Mouse (Mus musculus) thymus, adult 18-20 months (tissue): ENCODE measurements at regions not wholly inside any gene's neighbourhood (a gene's known extent, or its start where the extent isn't known, plus 50 kb on each side); places are given as distances from the start of the nearest gene placed in this dataset.
"Not testable (repeated sequence)": the region's sequence is repeated elsewhere in the genome, so short reads cannot be mapped to it uniquely, and the experiment has no call there.

Experiments
- DNase-seq, 2 experiments: peaks; one replicate each; pipeline ENCODE4 v3.0.0; 2022; ENCODE audit warnings: mixed read lengths in 2 of 2

DNA sequence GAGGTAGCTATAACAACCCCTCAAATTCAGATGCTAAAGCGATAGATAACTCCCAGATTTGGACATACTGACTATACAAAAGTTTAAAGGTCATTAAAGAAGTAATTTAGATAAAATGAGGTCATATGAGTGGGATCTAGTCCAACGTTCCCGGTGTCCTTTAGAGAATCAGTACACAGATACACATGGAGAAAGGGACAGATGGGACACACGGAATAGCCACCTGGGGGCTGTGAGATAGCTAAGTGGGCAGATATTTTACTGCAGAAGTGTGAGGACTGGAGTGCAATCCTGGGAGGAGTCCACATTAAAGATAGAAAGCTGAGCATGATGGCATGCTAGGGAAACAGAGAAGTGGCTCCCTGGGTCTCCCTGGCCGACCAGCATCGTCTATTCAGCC, 164.1 kb upstream of the Castor2 start:
- DNase-seq: no peak

DNA sequence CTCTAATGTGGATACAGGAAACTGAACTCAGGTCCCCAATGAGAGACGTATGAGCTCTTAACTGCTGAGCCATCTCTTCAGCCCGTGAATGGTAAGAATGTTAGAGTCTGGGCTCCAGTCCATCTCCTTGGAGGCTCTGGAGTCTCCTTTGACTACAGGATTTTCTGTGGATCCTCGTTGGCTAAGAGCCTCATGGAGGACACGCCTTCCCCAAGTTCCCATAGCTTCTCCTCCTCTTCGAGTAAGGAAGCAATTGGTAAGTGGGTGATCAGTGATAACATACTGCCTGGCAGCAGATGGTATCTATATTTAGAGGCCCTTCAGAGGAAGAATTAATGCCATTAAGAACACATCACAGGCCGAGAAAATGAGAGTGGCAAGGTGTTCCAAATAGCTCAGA, 164.5 kb upstream of the Castor2 start:
- no peak for DNase-seq

DNA sequence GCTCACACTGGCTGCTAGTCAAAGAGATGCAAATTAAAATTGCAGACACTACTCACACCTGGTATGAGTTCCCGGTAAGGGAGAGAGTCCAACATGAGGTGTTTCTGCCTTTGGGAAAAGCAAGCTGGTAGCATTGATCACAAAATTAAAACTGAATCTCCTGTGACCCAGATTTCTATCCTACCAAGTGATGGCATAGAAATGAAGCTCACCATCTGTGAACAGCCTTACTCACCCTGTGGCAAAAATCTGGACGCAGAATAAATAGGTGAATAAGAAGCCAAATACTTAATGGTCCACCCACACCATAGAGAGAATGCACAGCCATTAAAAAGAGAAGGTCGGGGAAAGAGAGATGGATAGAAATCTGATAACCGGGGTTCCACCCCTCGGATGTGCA, 169.4 kb upstream of the Castor2 start:
- no peak for DNase-seq

DNA sequence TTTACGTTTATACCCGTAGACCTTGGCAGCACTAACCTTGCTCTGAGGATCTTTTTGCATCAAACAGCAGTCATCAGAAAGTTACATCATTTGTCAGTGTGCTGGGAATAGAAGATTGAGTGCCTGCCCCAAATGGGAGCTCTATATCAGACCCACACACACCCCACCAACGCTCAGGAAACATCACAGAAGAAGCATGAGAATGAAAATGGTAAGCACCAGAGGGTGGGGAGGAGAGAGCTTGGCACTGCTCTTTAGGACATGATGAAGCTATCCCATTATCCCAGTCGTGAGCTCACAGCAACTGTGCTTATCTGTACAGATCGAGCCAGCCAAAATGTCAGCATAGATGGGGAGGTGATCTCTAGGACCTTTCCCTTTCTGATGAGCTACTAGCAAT, 172.5 kb upstream of the Castor2 start:
- DNase-seq: no peak

DNA sequence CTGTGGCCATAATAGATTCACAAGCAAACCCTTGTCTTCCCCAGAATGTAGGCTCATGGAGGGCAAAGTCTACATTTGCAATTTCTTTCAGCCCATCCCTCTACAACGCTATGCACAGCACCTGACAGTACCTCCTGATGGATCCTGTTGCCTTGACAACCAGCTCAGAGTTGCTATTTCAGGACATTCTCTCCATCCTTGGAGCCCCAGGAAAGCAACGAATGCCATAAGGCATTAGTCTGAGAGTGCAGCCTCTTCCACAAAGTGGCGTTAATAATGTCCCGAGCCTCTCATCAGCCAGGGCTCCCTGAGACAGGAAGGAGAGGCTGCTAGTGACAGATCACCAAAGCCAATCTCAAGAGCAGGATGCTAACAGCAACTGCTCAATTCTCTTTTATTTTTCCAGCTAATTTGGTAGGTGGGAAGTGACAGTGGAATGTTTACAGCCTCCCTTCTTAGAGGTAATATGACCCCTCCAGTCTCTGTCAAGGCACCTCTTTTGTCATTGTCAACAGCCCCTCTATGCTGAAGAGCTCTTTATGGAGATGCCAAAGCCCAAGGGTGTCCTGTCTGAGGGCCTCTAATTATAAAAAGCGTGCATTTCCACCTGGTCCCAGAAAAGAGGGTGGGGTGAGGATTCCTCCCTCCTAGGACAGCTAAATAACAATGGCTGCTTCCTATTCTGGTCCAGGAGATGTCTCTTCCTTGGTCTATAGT, 174.2 kb upstream of the Castor2 start:
- no peak for DNase-seq

DNA sequence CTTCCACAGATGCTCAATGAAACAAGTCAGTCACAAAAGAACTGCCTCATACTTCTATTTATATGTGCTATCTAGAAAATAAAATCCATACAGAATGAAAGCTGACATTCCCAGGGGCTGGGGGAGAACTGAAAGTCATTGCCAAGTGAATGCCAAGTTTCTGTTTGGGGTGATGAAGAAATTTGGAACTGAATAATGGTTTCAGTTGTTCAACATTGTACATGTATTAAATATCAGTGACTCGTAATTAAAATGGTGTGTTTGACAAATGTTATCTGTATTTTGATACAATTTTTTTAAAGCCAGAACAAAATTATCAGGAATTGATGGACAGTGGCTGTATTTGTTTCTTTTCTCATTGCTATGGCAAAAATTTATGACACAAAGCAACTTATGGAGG, 177.3 kb upstream of the Castor2 start:
- DNase-seq: no peak

DNA sequence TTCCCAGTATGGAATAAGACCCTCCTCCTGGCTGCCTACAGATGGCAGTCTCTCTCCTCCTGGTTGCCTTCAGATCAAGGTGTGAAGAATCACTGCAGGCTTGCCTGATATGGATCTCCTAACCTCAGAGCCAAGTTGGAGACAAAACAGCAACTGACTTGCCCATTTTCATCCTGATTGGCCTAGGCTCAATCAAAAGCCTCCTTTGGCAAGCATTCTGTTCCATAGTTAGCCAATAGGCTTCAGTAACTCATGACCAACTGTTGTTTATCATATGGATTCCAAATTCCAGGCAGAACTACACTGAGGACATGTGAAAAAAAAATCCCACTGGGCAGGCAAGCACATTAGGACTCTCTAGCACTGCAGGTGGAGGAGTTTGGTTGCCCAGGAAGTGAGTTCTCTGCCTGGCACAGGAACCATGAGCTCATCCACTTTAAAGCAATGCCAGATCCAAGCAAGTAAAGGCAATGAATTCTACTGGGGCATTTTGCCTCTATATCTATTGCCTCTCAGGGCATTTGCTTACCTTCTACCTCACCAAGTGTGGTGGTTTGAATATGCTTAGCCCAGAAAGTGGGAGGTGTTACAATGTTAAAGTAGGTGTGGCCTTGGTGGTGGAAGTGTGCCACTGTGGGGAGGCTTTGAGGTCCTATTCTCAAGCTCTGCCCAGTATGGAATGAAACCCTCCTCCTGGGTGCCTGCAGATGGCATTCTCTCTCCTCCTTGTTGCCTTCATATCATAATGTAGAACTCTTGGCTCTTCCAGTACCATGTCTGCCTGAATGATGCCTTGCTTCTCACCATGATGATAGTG, 183.6 kb upstream of the Castor2 start:
- no peak for DNase-seq

DNA sequence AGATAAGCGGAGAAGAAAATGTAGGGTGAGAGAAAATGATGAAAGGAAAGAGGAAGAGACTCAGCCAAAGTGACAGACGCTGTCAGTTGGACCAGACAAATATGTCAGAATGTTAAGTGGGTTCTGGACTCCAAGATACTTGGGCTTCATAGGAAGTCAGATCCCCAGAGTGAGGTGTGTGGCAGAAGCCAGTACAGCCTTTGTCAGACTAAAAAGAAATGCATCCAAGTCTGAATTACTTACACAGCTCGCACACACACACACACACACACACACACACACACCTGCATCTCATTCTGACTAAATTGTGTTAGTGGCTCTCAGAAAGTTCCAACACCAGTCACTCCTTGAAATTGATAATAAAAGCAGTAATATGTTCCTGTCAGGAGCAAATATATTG, 192.1 kb upstream of the Castor2 start:
- DNase-seq: no peak

DNA sequence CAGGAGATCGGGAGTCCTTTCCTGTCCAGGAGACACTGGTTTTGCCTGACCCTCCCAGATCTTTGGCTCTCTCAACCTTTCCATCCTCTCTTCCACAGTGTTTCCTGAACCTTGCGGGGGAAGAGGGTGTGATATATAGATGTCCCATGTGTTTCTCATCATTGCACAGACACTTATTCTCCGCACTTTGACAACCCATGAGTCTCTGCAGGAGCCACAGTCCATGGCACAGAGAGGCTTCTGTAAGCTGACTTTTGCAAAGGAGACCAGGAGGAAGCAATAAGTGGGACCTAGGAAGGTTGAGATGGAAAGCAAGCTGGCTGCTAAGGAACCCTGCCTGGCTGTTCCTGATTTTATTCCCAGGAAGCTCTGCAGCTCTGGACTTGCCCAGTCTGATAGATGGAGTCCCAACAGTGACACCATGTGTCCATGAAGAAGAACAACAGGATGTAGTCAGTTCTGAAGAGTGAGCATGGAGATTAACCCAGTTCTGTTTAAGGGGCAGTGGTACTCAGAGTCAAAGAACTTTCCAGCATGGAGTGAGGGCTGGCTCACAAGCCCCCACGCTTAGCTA, 201.4 kb upstream of the Castor2 start:
- no peak for DNase-seq

DNA sequence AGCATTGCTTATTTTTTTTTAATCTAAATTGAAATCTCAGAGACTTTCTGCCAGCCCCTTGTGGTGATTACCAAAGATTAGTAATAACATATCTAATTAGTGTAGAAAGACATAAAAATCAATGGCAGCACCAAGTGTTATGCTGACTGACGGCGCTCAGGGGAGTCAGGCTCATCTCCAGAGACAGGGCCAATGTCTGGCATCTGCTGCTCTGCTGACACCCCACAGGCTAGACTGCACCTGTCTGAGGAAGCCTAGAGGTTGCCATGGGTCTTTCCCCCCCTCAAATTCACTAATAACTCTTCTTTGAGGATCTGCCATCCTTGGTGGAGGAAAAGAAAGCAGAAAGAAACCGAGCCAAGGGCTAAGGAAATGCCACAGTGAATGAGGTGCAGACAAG, 208.8 kb upstream of the Castor2 start:
- no peak for DNase-seq

DNA sequence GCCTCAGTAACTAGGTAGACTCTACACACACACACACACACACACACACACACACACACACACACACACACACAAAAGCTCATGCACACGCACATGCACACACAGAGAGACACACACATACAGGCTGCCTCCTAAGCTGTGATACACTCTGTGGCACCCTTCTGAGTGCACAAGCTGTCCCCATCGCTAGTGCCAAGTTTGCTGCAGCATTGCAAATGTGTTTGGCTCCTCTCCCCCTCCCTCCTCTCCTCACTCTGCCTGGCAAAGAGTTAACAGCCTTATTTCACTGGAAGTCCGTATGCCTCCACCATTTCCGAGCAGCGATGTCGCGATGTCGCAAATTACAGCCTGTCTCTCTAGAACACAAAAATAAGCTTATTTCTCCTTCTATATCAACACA, 209.7 kb upstream of the Castor2 start:
- no peak for DNase-seq

DNA sequence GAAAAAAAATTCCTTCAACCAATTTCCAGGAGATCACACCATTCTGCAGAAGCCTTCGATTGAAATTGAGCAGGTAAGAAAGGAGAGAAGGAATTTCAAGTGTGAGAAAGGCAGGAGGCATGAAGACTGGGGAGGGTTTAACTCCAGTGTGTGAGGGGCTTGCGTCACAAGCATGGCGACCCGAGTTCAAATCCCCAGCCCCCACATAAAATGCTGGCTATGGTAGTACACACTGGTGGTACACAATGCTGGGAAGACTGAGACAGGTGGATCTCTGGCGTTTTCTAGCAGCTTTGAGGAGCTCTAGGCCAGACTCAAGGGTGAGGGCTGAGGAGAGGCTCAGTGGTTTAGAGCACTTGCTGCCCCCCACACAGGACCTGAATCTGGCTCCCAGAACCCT, 214.0 kb upstream of the Castor2 start:
- DNase-seq: no peak

DNA sequence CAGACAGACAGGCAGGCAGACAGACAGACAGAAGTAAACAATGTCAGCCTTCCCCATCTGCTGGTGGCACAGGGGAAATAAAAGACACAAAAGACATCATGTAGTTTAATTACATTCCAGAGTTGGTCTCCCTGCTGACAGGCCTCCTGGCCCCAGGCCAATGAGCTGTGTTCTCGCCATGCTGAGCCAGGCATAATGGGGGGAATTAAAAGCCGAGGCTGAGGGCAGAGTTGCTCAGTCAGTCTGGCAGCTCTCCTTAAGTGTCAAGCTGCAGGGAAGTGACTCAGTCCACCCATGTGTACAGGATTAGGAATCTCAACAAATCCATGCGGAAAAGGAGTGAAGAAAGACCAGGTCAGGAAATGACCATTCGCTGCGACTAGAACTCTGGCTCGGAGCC, 214.5 kb upstream of the Castor2 start:
- DNase-seq: no peak

DNA sequence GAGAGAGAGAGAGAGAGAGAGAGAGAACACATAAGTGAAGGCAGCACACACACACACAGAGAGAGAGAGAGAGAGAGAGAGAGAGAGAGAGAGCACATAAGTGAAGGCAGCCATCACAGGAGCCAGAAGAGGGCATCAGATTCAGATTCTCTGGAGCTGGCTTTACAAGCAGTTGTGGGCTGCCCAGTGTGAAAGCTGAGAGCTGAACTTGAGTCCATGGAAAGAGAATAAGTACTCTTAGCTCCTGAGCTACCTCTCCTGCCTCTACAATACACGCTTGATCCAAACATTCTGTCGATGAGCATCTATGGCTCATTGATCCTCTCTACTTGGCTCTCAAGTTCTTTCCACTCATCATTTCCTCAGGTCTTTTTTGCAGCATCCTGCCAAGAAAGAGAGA, 214.9 kb upstream of the Castor2 start:
- DNase-seq: no peak

DNA sequence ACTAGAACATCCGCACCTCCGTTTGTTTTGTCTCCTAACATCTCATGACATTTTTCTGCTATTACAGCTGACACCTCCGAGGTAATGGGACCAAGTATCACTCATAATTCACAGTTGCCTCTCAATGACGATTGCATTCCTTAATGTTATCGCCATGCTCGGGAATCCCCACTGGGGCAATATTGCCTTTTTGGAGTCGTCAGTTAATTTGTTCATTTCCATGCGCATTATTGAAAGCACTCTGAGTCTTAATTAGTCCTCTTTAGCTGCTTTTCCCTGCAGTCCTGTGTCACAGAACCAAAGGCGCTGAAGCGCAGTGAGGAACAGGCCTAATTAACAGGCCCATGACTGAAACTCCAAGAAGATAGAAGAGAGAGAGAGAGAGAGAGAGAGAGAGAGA, 255.0 kb upstream of the Castor2 start:
- DNase-seq: no peak

DNA sequence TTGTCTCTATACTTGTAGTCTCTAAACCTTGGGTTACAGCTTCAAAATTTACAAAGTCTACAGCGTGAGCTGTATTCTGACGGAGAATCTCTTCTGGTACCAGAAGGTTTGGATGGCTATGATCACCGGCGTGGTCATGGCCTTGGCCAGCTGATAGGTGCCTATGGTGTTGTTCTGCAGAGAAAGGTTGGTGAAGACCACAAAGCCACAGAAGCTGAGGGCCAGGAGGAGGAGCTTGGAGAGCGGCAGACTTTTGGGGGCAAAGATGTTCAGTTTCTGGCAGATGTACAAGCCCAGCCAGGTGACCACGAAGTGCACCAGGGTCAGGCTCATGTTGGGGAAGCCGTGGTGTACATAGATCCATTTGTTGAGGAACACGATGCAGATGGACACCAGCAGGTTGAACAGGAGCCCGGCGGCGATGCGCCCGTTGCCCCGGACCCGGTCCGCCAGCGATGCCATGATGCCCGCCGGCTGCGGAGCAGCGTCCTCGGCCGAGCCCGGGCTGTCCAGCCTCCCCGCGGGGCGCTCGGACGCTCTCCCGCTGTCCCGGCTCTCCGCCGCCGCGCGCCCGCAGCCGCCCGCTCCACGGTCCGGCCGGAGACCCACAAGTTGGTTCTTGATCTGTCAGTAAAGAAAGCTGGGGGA, 257.3 kb upstream of the Castor2 start:
- DNase-seq: not testable (repeated sequence)

DNA sequence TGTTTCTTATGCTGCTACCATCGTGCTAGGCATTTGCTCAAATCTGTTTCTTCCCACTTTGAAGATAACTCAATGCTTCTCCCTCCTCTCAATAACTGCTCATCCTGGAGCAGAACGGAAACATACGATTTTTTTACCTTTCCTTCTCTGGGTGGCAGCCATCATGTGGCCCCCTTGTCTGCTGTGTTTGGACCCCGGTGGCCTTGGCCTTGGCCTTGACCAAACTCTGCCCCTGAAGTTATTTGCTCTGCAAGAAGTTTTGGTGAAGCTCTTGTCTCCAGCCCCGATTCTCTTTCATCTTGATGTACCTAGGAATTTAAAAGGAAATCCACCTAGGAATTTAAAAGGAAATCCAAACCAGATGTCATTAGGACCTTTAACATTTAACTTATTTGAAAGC, 261.2 kb upstream of the Castor2 start:
- no peak for DNase-seq

DNA sequence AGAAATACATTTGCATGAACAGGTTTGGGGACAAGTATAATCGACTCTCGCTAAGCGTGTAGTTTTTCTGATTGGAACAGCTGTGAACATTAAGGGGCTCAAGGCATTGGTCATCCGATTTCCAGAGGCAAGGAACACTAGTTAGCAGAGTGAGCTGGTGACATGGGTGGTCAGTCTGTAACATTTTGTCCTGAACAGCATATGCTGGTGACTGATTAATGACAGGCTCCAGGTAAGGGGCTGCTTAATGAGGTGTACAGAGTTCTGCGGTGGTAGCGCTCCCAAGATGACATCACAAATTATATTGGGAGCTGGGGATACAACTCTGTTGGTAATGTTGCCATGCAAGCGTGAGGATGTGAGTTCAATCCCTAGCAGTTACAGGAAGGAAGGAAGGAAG, 266.3 kb upstream of the Castor2 start:
- DNase-seq: no peak

DNA sequence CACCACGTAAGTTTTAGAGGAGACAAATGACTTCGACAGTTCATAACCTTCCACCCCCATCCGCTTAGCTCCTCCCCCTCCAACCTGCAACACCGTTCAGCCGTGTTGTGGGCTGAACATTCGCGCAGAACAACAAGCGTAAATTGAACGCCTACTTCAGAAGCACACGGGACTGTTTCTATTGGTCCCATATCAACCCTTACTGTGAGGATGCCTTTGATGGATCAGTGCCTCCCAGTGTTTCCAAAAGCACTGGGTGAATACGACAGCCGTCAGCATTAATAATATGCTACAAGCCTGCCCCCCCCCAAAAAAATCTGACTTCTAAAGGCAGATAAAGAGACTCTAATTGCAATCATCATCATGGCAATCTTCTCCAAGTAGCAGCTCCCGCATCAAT, 271.3 kb upstream of the Castor2 start:
- DNase-seq: no peak

DNA sequence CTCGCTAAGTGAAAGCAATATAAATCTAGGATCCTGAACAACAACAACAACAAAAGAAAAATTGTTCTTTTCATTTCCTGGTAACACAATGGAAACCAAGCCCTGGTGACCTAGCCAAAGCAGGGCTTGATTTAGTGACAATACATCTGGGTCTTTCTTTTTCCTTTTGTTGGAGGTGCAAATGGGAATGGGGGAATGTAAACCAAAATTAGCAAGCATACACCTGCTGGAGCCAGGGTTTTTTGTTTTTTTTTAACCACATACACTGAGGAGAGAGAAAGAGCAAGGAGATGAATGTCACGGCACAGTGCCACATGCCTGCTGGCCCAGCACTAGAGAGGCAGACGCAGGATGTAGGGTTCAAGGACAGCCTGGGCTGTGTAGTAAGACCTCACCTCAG, 275.6 kb upstream of the Castor2 start:
- DNase-seq: no peak

DNA sequence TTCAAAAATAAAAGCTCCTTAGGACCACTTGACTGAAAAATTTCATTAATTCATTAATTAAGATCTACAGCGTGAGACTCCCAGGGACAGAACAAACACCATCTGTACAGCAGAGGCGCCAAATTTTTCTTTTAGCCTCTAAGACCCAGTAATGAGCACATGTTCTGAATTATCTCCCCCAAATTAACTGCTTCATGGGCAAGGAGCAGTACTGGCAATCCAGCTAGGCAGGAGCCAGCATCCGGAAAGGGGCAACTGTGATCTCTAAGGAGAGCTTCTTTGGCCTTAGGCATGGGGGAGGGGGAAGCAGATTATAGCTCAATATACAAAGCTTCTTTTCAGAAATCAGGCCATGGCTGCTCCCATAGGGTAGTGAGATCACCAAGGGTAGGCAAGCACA, 278.2 kb upstream of the Castor2 start:
- no peak for DNase-seq

DNA sequence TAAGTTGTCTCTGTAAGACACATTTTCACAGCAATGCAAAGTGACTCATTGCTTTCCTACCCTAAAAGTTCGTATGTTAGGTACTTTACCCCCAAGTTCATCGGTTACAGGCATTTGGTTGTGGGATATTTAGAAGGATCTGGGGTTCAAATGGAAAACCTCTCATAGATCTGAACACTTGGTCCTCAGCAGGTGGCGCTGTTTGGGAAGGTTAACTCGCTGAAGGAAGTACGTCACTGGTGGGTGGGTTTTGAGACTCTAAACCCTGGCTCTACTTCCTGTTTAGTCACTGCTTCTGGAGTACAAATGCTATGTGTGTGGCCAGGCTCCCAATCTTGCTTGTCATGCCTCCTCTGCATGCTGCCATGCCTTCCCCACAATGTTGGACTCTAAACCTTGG, 284.0 kb upstream of the Castor2 start:
- no peak for DNase-seq

DNA sequence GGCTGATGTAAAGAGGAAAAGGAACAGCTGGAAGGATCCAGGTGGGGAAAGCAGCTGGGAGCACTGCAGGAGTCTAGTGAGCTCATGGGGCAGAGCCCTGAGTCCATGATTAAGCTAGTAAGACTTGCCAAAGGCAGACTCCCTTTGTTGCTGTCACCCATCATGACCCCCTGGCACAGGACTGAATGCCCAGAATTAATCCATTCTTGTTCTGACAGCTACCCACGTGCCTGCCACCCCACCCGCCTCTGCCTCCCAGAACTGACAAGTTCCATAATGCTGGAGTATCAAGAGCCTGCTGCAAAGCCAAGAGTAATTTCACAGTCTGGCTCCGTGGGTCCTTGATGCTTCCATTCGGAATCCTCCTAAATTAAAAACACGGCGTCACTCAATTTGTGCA, 285.1 kb upstream of the Castor2 start:
- no peak for DNase-seq

DNA sequence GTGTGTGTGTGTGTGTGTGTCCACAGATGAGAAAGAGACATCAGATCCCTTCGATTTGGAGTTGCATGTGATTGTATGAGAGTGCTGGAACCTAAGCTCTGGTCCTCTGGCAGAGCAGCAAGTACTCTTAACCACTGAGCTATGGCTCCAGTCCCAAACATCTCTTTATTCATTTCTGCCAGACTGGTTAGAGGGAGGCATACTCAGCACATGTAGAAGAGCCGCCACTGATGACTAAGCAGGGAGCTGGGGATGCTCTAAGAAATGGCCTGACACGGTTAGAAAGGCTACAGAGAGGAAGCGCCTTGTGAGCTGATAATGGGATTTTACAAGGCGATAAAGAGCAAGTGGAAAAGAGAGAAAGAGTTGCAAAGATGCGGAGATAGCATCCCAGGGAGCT, 287.3 kb upstream of the Castor2 start:
- no peak for DNase-seq
